Mouse (Mus musculus) urinary bladder, adult 2 months (tissue): ENCODE measurements around the gene Sctr. TPM values are rescaled to one million over a fixed set of nuclear protein-coding genes. Genes with fewer than 3 reads are reported as not detected.

Experiments
- DNase-seq: peaks from one replicate; pipeline ENCODE4 v3.0.0; 2022; ENCODE audit warnings: low spot score
- polyA plus RNA-seq: library from polyadenylated mRNA; depleted of rRNA; stranded (reverse); fragments of >200 nt; gene quantifications from 2 replicates; pipeline ENCODE4 v1.2.3, GENCODE M21; 2012; rRNA removed

Gene Sctr
- polyA plus RNA-seq, 1 experiment = 0.22 TPM

DNA sequence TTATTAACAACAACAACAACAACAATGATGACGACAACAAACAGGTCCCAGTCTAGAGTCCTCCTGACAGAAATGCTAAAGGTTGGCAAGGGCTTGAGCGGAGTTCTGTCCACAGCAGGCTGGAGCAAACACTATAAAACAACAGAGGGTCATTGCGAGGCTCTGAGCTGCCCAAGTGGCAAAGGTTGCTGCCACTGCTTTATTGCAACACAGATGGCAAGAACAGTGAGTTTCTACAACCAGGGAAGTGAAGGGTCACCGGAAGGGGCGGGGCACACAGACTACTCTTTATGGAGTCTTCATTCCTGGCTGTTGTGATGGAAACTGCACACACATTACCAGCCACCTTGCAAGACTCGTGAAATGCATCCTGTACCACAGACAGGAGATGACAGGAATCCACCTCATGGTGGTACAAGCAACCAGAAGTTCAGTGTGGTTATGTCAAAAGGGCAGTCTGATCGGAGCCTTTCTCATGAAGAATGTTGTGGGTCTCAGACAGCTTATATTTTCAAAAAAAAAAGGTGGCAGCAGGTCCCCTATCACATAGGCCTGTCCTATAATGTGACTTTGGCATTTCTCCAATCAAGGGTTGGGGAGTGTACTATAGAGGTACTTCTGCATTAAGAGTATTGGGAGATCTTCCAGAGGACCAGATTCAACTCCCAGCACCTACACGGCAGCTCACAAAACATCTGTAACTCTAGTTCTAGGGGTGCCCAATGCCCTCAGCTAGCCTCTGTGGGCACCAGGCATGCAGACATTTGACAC is 93.9 kb downstream of the Sctr start:
- no peak for DNase-seq

DNA sequence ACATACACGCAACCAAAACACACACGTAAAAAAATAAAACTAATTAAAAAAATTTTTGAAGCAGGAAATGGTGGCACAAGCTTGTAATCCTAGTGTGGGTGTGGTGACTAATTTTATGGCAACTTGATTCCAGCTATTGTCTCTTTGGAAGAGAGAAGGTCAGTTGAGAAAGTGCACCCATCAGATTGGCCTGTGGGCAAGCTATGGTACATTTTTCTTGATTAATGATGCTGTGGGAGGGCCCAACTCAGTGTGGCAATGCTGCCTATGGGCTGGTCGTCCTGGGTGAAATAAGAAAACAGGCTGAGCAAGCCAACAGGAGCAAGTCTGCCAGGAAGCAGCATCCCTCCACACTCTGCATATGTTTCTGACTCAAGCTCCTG is 94.5 kb downstream of the Sctr start:
- DNase-seq = no peak

DNA sequence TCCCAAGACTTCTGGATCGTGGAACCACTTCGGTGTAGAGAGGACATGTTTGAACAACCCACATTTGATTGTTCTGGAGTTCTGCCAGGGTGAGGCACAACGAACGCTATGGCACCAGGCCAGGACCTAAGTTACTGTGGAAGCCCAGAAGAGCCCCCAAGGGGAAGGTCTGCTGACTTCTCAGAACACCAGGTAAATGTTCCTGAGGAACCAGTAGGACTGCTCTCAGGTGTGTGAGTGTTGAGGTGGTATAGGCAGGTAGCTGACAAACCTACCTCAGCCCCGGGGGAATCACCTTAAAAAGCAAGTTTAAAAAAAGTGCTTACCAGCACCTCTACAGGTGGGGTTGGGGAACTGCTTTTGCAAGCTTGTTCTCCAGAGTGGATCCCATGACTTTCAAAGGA is 98.9 kb downstream of the Sctr start:
- no peak for DNase-seq

DNA sequence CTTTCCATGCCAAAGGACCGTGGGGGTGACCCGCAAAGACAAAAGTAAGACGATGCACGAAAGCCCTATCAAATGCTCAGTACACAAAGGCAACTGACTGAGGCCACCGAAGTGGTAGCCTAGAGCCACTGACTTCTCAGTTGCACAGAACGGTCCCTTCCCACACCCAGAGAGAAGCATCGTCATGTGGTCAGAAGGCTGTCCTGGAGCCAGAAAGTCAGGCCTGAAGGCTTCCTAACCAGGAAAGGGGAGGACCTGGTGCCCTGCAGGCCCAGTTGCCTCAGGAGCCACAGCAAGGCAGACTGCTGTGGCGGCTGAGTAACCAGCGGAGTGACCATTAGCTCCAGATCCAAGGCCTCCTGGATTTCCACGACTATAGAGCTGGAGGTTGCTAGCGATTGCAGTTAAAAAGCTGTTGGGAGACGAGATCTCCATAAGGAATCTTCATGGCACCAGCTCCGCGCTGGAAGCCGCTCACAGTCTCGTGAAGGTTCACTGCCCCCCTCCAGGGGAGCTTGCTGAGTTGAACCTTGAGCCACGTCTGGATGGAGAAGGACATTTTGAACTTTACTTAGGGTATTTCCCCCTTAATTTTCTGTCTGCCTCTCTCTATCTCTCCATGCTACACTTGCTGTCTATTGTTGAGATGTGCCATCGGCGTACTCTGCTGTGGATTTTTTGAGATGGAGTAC is 103.2 kb downstream of the Sctr start:
- DNase-seq = no peak

DNA sequence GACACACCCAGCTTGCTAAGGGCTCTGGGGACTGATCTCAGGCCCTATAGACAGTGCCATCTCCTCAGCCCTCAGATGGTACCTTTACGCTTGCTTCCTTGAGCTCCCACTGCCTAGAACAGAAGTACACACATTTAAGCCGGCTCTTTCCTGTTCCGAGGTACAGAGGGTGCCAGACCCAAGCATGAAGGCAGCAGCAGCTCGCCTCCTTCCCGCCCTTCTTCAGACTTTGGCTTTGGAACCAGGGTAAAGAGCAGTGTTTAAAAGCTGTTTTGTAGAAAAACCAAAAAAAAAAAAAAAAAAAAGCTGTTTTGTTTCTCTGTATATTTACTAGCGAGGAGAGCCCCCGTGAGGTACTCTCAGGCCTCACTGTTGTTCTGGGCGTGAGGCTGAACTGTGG is 105.1 kb downstream of the Sctr start:
- no peak for DNase-seq

DNA sequence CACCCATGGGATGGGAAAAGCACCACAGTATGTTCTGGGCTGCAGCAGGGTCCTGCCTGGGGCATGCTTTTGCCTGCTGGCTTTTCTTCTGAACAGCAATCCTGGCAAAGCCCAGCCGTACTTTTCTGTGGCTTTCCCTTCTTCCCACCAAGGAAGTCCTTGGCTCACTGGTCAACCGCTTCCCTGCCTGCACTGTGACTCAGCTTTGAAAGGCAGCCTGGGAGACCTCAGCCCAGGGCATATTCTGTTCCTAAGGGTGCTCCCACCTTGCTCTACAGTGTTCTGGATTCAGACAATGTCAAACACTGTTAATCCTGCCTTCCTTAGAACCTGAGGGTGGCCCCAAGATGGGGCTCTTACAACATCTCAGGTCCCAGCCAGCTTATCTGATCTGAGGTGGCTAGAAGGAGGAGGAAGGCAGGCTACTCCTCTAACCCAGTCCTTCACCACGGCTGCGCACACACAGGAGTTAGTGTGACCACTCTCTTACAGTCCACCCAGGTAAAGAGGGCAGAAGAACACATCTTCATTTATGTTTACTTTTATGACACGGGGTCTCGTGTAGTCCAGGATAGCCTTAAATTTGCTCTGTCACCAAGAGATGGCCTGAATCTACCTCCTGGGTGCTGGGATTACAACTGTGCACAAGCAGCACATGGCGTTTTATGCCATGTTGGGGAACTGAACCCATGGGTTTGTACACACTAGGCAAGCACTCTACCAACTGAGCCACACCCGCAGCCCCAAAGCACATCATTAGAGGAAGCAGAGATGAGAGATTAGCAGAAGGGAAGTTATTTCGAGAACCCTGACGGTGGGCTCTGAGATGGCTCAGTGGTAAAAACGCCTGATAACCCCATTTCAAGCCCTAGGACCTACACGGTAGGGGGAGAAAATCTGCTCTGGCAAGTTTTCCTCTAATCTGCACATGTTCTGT is 105.8 kb downstream of the Sctr start:
- DNase-seq = no peak

Other genes with a start within 250 kb of the Sctr start
- 3.2 and 3.8 TPM in 2 replicates for gene Ptpn4, start 169.3 kb upstream of the Sctr start, polyA plus RNA-seq
- 4.3 and 4.5 TPM in 2 replicates for gene Tmem177, start 93.7 kb upstream of the Sctr start, polyA plus RNA-seq
- gene Cfap221, start 9.7 kb upstream of the Sctr start, polyA plus RNA-seq = not detected in 2 replicates
- 6.6 and 7.6 TPM in 2 replicates for gene Tmem37, start 67.2 kb downstream of the Sctr start, polyA plus RNA-seq
- 364 and 515 TPM in 2 replicates for gene Dbi, start 114.2 kb downstream of the Sctr start, polyA plus RNA-seq
- gene 3110009E18Rik, start 114.3 kb downstream of the Sctr start, polyA plus RNA-seq = 8.1 and 9.5 TPM in 2 replicates